Mouse (Mus musculus) stomach, embryonic 15.5 days (tissue): ENCODE data around the gene Rnf5. TPM values are rescaled to one million over a fixed set of nuclear protein-coding genes. Genes with fewer than 3 reads are reported as not detected.

Experiments
- ATAC-seq: fragments of 200-750 bp; cut with Nextera tagmentation; 2 replicates; pipeline ENCODE4 v1.8.0; 2017; ENCODE audit warnings: low read depth, moderate number of reproducible peaks, moderate TSS enrichment; ENCODE audit not compliant: insufficient read depth, low FRiP score
- H3K27ac ChIP-seq: fragments of 300-500 bp; sonication (generic); 2 replicates; pipeline ENCODE4 v1.5.1; 2015; ENCODE audit warnings: mild to moderate bottlenecking, inconsistent platforms
- H3K27me3 ChIP-seq: fragments of 300-500 bp; sonication (generic); replicated peaks from 2 replicates; pipeline ENCODE4 v1.6.1; 2015; ENCODE audit warnings: inconsistent platforms
- H3K36me3 ChIP-seq: fragments of 300-500 bp; sonication (generic); 2 replicates; pipeline ENCODE4 v1.6.1; 2015; ENCODE audit warnings: inconsistent platforms
- H3K4me1 ChIP-seq: fragments of 300-500 bp; sonication (generic); 2 replicates; pipeline ENCODE4 v1.6.1; 2015; ENCODE audit warnings: inconsistent platforms
- H3K4me2 ChIP-seq: fragments of 300-500 bp; sonication (generic); 2 replicates; pipeline ENCODE4 v1.6.1; 2015; ENCODE audit warnings: mild to moderate bottlenecking, inconsistent platforms
- H3K4me3 ChIP-seq: fragments of 300-500 bp; sonication (generic); replicated peaks from 2 replicates; pipeline ENCODE4 v1.5.1; 2015; ENCODE audit warnings: inconsistent platforms
- H3K9ac ChIP-seq: fragments of 300-500 bp; sonication (generic); 2 replicates; pipeline ENCODE4 v1.6.1; 2015; ENCODE audit warnings: inconsistent platforms
- H3K9me3 ChIP-seq: fragments of 300-500 bp; sonication (generic); 2 replicates; pipeline ENCODE4 v1.6.1; 2016; ENCODE audit warnings: inconsistent platforms
- WGBS: fragments of 180-500 bp; shearing (Covaris S2); methylation state at CpG from one replicate; pipeline ENCODE4 v1.1.7; 2015; 5-methylcytosine and 5-hydroxymethylcytosine counted together
- polyA plus RNA-seq: library from polyadenylated mRNA; unstranded; fragments of >200 nt; fragmentation: Nextera tagmentation; extraction: Ambion mirVana; gene quantifications from 2 replicates; pipeline ENCODE4 v1.2.1, GENCODE M21; 2015

Gene Rnf5
- polyA plus RNA-seq, 1 experiment from 2014 or later: 130 TPM

DNA sequence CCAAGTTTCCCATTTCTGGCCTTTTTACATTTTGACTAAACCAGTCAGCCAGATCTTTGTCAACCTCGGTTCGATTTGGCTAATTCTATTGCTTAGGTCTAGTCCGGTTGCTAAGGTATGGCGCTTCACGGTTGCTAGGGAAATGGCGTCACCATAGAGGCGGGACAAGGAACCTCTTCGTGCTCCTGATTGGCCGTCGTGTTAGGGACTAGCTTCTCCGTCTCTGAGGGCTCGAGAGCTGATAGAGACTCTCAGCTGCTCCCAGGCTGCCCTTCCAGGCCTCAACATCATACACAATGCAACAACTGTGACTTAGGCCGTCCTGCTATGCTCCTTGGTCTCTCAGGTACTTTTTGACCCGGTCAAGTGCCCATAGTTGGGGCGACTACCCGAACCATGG, 41.1 kb upstream of the Rnf5 start, which contains the start of gene Fkbpl:
Gene Fkbpl, plus strand, starts transcription at position 157 of the 400 bp plus-strand sequence.
- Histone ChIP-seq H3K27me3 (no peaks in the 10 kb centered on the region), H3K27ac (peak within 1 kb of the TSS; percentile 33), H3K9me3 (no peaks in the 10 kb centered on the region), H3K36me3 (no peaks in the 10 kb centered on the region), H3K9ac (peak within 1 kb of the TSS; percentile 35), H3K4me1 (peaks cover 36% of the 10 kb centered on the region), H3K4me3 (peak within 1 kb of the TSS; percentile 52), H3K4me2 (peak within 1 kb of the TSS; percentile 61)
- ATAC-seq: peak; percentile 72
- 0% methylated on average over 16 of the region's 16 CpGs for WGBS

DNA sequence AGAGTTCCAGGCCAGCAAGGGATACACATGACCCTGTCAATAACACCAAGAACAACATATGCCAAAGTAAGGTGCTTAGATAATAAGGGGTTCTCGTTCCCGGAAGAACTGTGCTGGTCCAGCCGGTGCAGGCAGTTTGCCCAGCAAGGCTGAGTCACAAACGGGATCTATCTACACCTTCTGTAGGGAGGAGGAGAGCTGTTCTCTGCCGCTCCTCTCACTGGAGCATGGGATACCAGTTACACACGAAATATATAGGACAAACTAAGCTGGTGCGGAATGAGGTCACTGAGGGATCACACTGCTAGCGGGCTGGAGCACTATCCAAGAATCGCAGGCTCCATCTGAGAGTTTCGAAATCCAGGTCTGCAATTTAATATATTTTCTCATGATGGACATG, 40.5 kb upstream of the Rnf5 start:
- Histone ChIP-seq H3K4me2 (no peak overlapping the region), H3K4me3 (no peak overlapping the region), H3K27me3 (no peaks in the 10 kb centered on the region), H3K36me3 (no peaks in the 10 kb centered on the region), H3K9ac (no peak overlapping the region), H3K27ac (no peak overlapping the region), H3K4me1 (peaks cover 36% of the 10 kb centered on the region), H3K9me3 (no peaks in the 10 kb centered on the region)
- 82% methylated on average over 10 of the region's 10 CpGs for WGBS
- ATAC-seq: no peak

GRCm38 (mm10) chr17:34643379-34643778, 39.9 kb upstream of the Rnf5 start:
- no peak for ATAC-seq
- H3K4me3 ChIP-seq: no peak overlapping the region
- no peaks in the 10 kb centered on the region for H3K9me3 ChIP-seq
- H3K9ac ChIP-seq: no peak overlapping the region
- no peak overlapping the region for H3K27ac ChIP-seq
- peaks cover 34% of the 10 kb centered on the region for H3K4me1 ChIP-seq
- H3K36me3 ChIP-seq: no peaks in the 10 kb centered on the region
- 75% methylated on average over 4 of the region's 4 CpGs for WGBS
- H3K27me3 ChIP-seq: no peaks in the 10 kb centered on the region
- H3K4me2 ChIP-seq: no peak overlapping the region

- no peak overlapping the region for H3K27ac ChIP-seq
- no peaks in the 10 kb centered on the region for H3K36me3 ChIP-seq
- peaks cover 25% of the 10 kb centered on the region for H3K4me1 ChIP-seq
- H3K4me2 ChIP-seq: no peak overlapping the region
- 69% methylated on average over 3 of the region's 3 CpGs for WGBS
- H3K27me3 ChIP-seq: no peaks in the 10 kb centered on the region
- H3K9ac ChIP-seq: no peak overlapping the region
- H3K9me3 ChIP-seq: no peaks in the 10 kb centered on the region
- no peak for ATAC-seq
- no peak overlapping the region for H3K4me3 ChIP-seq
Measured at GRCm38 (mm10) chr17:34641945-34642344, 38.5 kb upstream of the Rnf5 start.

DNA sequence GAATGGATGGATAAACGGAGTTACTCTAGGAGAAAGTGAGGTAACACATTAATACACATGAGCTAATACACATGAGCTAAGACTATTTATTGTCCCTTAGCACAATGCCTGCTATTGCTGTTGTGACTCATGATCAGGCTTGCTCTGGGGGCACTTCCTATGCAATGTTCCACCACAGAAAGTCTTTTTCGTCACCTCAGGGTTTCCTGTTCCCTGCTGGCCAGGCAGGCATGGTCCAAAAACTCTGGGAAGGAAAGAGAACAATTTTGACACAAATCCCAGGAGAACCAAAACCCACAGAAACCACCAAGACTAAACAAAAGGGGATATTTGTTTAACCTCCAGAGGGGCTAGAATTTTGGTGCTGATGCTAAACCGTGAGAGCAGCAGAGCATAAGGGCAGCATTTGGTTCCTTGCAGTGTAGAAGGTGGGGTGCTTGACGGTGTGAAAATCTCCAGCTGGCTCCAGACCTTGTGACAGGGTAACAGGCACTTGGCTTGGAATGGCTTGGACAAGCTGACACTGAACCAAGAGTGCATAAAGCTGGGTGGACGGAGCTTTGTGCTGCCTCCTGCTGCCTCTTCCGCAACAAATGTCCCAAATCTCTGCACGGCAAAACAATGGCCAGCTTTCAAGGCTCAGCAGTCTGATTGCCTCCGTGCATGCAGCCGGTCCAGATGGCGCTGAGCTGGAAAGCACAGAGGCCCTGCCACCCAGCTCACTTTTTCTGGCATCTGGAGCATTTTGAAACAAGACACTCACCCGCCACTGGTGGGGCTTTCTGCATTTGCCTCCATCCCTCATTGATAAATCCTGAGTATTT, 37.5 kb upstream of the Rnf5 start:
- H3K4me2 ChIP-seq: peak overlapping the region; percentile 9; the same call in 1 of the 2 replicates
- no peaks in the 10 kb centered on the region for H3K36me3 ChIP-seq
- 18% methylated on average over 11 of the region's 11 CpGs for WGBS
- H3K27ac ChIP-seq: peak overlapping the region; percentile 60
- no peak overlapping the region for H3K9ac ChIP-seq
- no peaks in the 10 kb centered on the region for H3K27me3 ChIP-seq
- H3K9me3 ChIP-seq: no peaks in the 10 kb centered on the region
- H3K4me1 ChIP-seq: peaks cover 19% of the 10 kb centered on the region
- ATAC-seq: peak; percentile 38; the same call in 1 of the 2 replicates
- H3K4me3 ChIP-seq: no peak overlapping the region

DNA sequence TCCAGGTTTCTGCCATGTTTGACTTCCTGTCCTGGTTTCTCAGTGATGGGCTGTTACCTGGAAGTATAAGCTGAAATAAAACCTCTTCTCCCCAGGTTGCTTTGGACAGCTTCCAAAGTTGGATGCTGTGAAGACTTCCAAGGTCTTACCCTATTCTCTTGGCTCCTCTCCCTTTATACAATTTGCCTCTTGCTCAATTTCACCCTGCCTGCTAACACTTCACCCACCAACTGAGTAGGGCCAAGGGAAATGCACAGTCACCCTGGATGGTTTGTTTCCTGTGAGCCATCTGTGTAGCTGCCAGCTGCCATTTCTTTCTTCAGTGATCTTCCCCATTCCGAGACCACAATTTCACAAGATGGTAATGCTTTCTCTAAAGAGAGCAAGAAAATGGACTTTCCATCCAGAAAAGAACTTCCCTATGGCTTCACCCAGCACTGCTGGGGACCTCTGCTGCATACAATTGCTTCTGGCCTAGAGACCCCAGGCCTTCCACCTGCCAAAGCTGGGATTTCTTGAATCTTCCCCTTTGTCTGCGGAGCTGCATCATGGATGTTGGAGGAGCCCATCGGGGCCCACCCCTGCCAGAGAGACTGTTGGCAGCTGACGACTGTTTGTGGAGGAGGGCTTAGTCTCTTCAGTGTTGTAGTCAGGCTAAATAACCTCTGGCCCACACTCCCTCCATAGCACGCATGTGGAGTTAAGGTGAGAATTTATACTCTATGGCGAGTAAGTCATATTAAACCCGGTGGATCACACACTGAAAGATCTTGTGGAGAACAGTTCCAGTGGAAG, 36.2 kb upstream of the Rnf5 start:
- no peak for ATAC-seq
- Histone ChIP-seq H3K4me2 (no peak overlapping the region), H3K9me3 (no peaks in the 10 kb centered on the region), H3K27ac (no peak overlapping the region), H3K27me3 (no peaks in the 10 kb centered on the region), H3K4me3 (no peak overlapping the region), H3K4me1 (peaks cover 10% of the 10 kb centered on the region; the same call in 1 of the 2 replicates), H3K36me3 (no peaks in the 10 kb centered on the region), H3K9ac (no peak overlapping the region)
- WGBS: 74% methylated on average over 7 of the region's 7 CpGs

DNA sequence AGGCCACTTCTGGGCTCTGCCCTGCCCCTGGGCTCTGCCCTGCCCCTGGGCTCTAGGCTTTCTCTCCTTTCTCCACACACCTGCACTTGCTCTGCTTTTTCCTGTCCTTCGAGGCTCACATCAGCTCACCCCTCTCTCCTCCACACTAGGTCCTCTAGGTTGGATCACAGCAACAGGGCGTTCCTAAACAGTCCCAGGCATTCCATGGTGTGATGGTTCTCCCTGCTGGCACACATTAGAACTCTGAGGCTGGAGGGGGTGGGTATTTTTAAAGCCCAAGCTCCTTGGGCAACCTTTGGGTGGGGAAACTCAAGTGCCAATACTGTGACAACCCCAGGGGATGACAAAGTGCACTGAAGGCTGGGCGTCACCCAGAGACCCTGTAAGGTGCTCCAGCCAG, 34.0 kb upstream of the Rnf5 start:
- Histone ChIP-seq H3K4me1 (peaks cover 10% of the 10 kb centered on the region; the same call in 1 of the 2 replicates), H3K4me2 (no peak overlapping the region), H3K36me3 (no peaks in the 10 kb centered on the region), H3K27ac (no peak overlapping the region), H3K9me3 (no peaks in the 10 kb centered on the region), H3K4me3 (no peak overlapping the region), H3K9ac (no peak overlapping the region), H3K27me3 (no peaks in the 10 kb centered on the region)
- ATAC-seq: no peak
- 64% methylated on average over 3 of the region's 3 CpGs for WGBS

GRCm38 (mm10) chr17:34635671-34636070, 32.2 kb upstream of the Rnf5 start:
- no peak for ATAC-seq
- 65% methylated on average over 2 of the region's 2 CpGs for WGBS
- no peaks in the 10 kb centered on the region for H3K36me3 ChIP-seq
- no peak overlapping the region for H3K4me2 ChIP-seq
- peaks cover 23% of the 10 kb centered on the region for H3K4me1 ChIP-seq
- peaks cover 14% of the 10 kb centered on the region for H3K27me3 ChIP-seq
- H3K27ac ChIP-seq: no peak overlapping the region
- H3K4me3 ChIP-seq: no peak overlapping the region
- H3K9me3 ChIP-seq: no peaks in the 10 kb centered on the region
- H3K9ac ChIP-seq: no peak overlapping the region

- WGBS: under 1% methylated on average over 26 of the region's 26 CpGs
- Histone ChIP-seq H3K27ac (peak overlapping the region; percentile 26), H3K4me1 (peaks cover 41% of the 10 kb centered on the region), H3K9me3 (no peaks in the 10 kb centered on the region), H3K9ac (no peak overlapping the region), H3K27me3 (peaks cover 26% of the 10 kb centered on the region), H3K4me3 (peak overlapping the region; percentile 41), H3K36me3 (no peaks in the 10 kb centered on the region), H3K4me2 (peak overlapping the region; percentile 84)
- ATAC-seq: peak; percentile 58
Measured at GRCm38 (mm10) chr17:34632261-34632691, 28.8 kb upstream of the Rnf5 start.

DNA sequence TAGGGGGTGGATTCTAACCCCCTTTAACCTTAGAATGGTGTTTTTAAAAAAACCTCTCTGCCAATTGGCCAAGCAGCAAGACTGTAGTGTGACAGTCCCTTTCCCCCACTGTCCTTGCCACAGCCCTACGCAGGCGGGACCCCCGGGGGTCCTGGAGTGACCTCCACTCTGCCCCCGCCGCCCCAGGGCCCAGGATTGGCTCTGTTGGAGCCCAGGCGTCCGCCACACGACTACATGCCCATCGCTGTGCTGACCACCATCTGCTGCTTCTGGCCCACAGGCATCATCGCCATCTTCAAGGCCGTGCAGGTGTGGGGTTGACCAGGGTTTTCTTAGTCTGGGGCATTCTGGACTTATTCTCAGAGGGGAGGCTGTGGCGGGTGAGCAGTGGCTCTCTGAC, 28.2 kb upstream of the Rnf5 start:
- peak overlapping the region; percentile 84 for H3K4me2 ChIP-seq
- no peak for ATAC-seq
- H3K36me3 ChIP-seq: no peaks in the 10 kb centered on the region
- H3K9me3 ChIP-seq: no peaks in the 10 kb centered on the region
- peak overlapping the region; percentile 41 for H3K4me3 ChIP-seq
- H3K27me3 ChIP-seq: peaks cover 26% of the 10 kb centered on the region
- no peak overlapping the region for H3K9ac ChIP-seq
- no peak overlapping the region for H3K27ac ChIP-seq
- H3K4me1 ChIP-seq: peaks cover 41% of the 10 kb centered on the region
- 11% methylated on average over 12 of the region's 12 CpGs for WGBS

DNA sequence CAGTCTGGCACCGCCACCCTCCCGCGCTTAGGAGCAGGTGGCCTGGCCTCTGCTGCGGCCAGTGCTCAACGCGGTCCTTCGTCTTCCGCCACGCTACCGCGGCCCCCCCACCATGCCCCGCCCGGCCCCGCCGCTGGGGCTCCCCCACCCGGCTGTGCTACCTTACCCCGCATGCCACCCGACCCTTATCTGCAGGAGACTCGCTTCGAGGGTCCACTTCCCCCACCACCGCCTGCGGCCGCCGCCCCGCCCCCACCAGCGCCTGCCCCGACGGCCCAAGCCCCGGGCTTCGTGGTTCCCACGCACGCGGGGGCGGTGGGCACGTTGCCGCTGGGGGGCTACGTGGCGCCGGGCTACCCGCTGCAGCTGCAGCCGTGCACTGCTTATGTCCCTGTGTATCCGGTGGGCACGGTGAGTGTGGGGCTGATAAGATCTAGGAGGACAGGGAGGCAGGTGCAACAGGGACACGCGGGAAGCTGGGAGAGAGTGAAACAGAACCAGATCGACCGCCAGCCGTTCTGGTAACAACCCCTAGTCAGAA, 27.3 kb upstream of the Rnf5 start:
- H3K27me3 ChIP-seq: peaks cover 26% of the 10 kb centered on the region
- no peak overlapping the region for H3K9ac ChIP-seq

More for the DNA sequence above, 27.3 kb upstream of the Rnf5 start:
- H3K4me3 ChIP-seq: peak overlapping the region; percentile 41
- H3K4me2 ChIP-seq: peak overlapping the region; percentile 84
- no peaks in the 10 kb centered on the region for H3K36me3 ChIP-seq
- 5% methylated on average over 46 of the region's 48 CpGs for WGBS
- no peak for ATAC-seq
- H3K9me3 ChIP-seq: no peaks in the 10 kb centered on the region
- H3K27ac ChIP-seq: no peak overlapping the region
- peaks cover 50% of the 10 kb centered on the region for H3K4me1 ChIP-seq
